Mouse (Mus musculus) heart, embryonic 11.5 days (tissue): ENCODE measurements at regions not wholly inside any gene's neighbourhood (a gene's known extent, or its start where the extent isn't known, plus 50 kb on each side); places are given as distances from the start of the nearest gene placed in this dataset.

ENCODE experiments used
- ATAC-seq: fragments of 200-750 bp; cut with Nextera tagmentation; replicated peaks from 2 replicates; pipeline ENCODE4 v1.8.0; 2017; ENCODE audit warnings: moderate library complexity; ENCODE audit not compliant: insufficient number of reproducible peaks, low FRiP score, low TSS enrichment
- H3K27ac ChIP-seq: fragments of 300-500 bp; sonication (generic); 2 replicates; pipeline ENCODE4 v1.5.1; 2014; ENCODE audit warnings: mild to moderate bottlenecking, low read depth, low read length
- H3K27me3 ChIP-seq: fragments of 300-500 bp; sonication (generic); 2 replicates; pipeline ENCODE4 v1.6.1; 2014; ENCODE audit warnings: mild to moderate bottlenecking, low read length, mixed read lengths; ENCODE audit not compliant: control insufficient read depth, insufficient read depth
- H3K36me3 ChIP-seq: fragments of 300-500 bp; sonication (generic); 2 replicates; pipeline ENCODE4 v1.6.1; 2014; ENCODE audit warnings: mild to moderate bottlenecking, low read length, moderate library complexity, mixed read lengths; ENCODE audit not compliant: control insufficient read depth, insufficient read depth
- H3K4me1 ChIP-seq: fragments of 300-500 bp; sonication (generic); 2 replicates; pipeline ENCODE4 v1.6.1; 2014; ENCODE audit warnings: low read length; ENCODE audit not compliant: control insufficient read depth, insufficient read depth
- H3K4me2 ChIP-seq: fragments of 300-500 bp; sonication (generic); 2 replicates; pipeline ENCODE4 v1.6.1; 2014; ENCODE audit warnings: mild to moderate bottlenecking, moderate library complexity
- H3K4me3 ChIP-seq: fragments of 300-500 bp; sonication (generic); 2 replicates; pipeline ENCODE4 v1.5.1; 2014; ENCODE audit warnings: low read depth, low read length
- H3K9ac ChIP-seq: fragments of 300-500 bp; sonication (generic); 2 replicates; pipeline ENCODE4 v1.6.1; 2014; ENCODE audit warnings: mild to moderate bottlenecking, low read depth, low read length, moderate library complexity
- H3K9me3 ChIP-seq: fragments of 300-500 bp; sonication (generic); replicated peaks from 2 replicates; pipeline ENCODE4 v1.6.1; 2016; ENCODE audit warnings: low read length; ENCODE audit not compliant: control insufficient read depth
- WGBS: fragments of 180-500 bp; shearing (Covaris S2); extraction: QIAGEN DNeasy Blood & Tissue Kit; methylation state at CpG from one replicate; pipeline ENCODE4 v1.1.7; 2014; ENCODE audit not compliant: insufficient replicate concordance; 5-methylcytosine and 5-hydroxymethylcytosine counted together

- ATAC-seq, result no peak
Observed at GRCm38 (mm10) chr1:137922769-137923168, 252.7 kb downstream of the Ptprc start.

DNA sequence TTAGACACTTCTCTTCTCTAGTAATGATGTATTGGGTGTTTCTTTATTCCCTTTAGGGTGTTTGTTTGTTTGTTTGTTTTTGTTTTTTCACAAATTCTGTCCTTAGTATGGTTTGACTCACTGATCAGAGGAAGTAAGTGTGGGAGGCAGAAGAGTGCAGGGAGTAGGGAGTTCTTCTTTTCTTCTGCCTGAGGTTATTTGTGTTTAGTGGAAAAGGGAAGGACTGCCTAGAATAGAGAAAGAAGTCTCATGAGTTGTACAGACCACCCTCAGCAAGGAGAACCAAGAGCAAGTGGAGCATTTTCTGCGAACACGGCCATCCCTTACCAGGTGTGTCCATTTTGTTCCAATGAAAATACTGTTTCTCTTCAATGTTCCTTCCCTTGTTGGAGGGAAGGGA, 253.9 kb downstream of the Ptprc start:
- ATAC-seq, result no peak

More at GRCm38 (mm10) chr1:137922769-137923168, 252.7 kb downstream of the Ptprc start:
- no peak overlapping the region for H3K4me3 ChIP-seq
- H3K4me1 ChIP-seq, result peaks cover 5% of the 10 kb centered on the region; the same call in 1 of the 2 replicates
- no peak overlapping the region for H3K4me2 ChIP-seq
- H3K9ac ChIP-seq, result no peak overlapping the region
- WGBS, result 84% methylated on average over 7 of the region's 7 CpGs
- no peak overlapping the region for H3K27ac ChIP-seq
- no peaks in the 10 kb centered on the region for H3K9me3 ChIP-seq
- no peaks in the 10 kb centered on the region for H3K27me3 ChIP-seq
- H3K36me3 ChIP-seq, result no peaks in the 10 kb centered on the region

GRCm38 (mm10) chr1:137919739-137920563, 255.6 kb downstream of the Ptprc start:
- Histone ChIP-seq H3K4me1 (no peaks in the 10 kb centered on the region), H3K27me3 (no peaks in the 10 kb centered on the region), H3K4me3 (no peak overlapping the region), H3K27ac (no peak overlapping the region), H3K36me3 (no peaks in the 10 kb centered on the region), H3K9ac (no peak overlapping the region), H3K4me2 (no peak overlapping the region), H3K9me3 (no peaks in the 10 kb centered on the region)
- no peak for ATAC-seq
- 73% methylated on average over 6 of the region's 6 CpGs for WGBS

More for the DNA sequence above, 253.9 kb downstream of the Ptprc start:
- H3K4me2 ChIP-seq, result no peak overlapping the region
- 94% methylated on average over 2 of the region's 2 CpGs for WGBS
- H3K4me1 ChIP-seq, result no peaks in the 10 kb centered on the region
- no peak overlapping the region for H3K27ac ChIP-seq
- no peaks in the 10 kb centered on the region for H3K9me3 ChIP-seq
- H3K4me3 ChIP-seq, result no peak overlapping the region
- no peak overlapping the region for H3K9ac ChIP-seq
- H3K36me3 ChIP-seq, result no peaks in the 10 kb centered on the region
- H3K27me3 ChIP-seq, result no peaks in the 10 kb centered on the region

- no peak overlapping the region for H3K4me3 ChIP-seq
- no peak overlapping the region for H3K9ac ChIP-seq
- H3K27ac ChIP-seq, result no peak overlapping the region
- ATAC-seq, result no peak
- 82% methylated on average over 1 of the region's 1 CpGs for WGBS
- no peaks in the 10 kb centered on the region for H3K36me3 ChIP-seq
- no peaks in the 10 kb centered on the region for H3K27me3 ChIP-seq
- no peak overlapping the region for H3K4me2 ChIP-seq
- H3K9me3 ChIP-seq, result no peaks in the 10 kb centered on the region
- H3K4me1 ChIP-seq, result no peaks in the 10 kb centered on the region
Observed at GRCm38 (mm10) chr1:137917449-137917848, 258.1 kb downstream of the Ptprc start.

DNA sequence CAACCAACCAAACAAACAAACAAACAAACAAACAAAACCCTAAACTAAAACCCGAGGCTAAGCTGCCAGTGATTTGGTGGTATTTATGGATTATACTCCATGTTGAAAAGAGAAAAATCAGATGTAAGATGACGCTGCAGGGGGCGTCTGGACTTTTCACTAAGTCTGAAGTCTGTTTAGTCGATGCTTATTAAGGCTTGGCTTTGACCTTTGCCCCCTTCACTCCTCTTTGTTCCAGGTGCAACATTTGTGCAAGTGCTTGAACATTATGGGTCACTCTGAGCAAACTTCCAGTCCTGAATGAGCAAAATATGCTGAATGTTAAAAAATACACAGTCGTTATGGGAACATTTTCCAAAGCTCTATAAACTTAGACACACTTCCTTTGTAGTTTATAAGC, 268.6 kb downstream of the Ptprc start:
- Histone ChIP-seq H3K9me3 (no peaks in the 10 kb centered on the region), H3K4me2 (no peak overlapping the region), H3K27ac (no peak overlapping the region), H3K4me1 (peaks cover 4% of the 10 kb centered on the region; the same call in 1 of the 2 replicates), H3K36me3 (no peaks in the 10 kb centered on the region), H3K4me3 (no peak overlapping the region), H3K9ac (no peak overlapping the region), H3K27me3 (no peaks in the 10 kb centered on the region)
- ATAC-seq, result no peak
- WGBS, result 63% methylated on average over 5 of the region's 5 CpGs

- 54% methylated on average over 3 of the region's 3 CpGs for WGBS
- H3K36me3 ChIP-seq, result no peaks in the 10 kb centered on the region
- H3K9me3 ChIP-seq, result no peaks in the 10 kb centered on the region
- no peak overlapping the region for H3K9ac ChIP-seq
- H3K4me3 ChIP-seq, result no peak overlapping the region
- H3K27ac ChIP-seq, result no peak overlapping the region
- H3K27me3 ChIP-seq, result no peaks in the 10 kb centered on the region
- peaks cover 4% of the 10 kb centered on the region; the same call in 1 of the 2 replicates for H3K4me1 ChIP-seq
- no peak overlapping the region for H3K4me2 ChIP-seq
- no peak for ATAC-seq
Observed at GRCm38 (mm10) chr1:137906477-137906876, 269.0 kb downstream of the Ptprc start.

- no peak for ATAC-seq
- H3K36me3 ChIP-seq, result no peaks in the 10 kb centered on the region
- H3K4me2 ChIP-seq, result no peak overlapping the region
- H3K4me1 ChIP-seq, result peaks cover 4% of the 10 kb centered on the region; the same call in 1 of the 2 replicates
- no peaks in the 10 kb centered on the region for H3K9me3 ChIP-seq
- H3K27ac ChIP-seq, result no peak overlapping the region
- no peak overlapping the region for H3K9ac ChIP-seq
- WGBS, result 67% methylated on average over 5 of the region's 5 CpGs
- H3K27me3 ChIP-seq, result no peaks in the 10 kb centered on the region
- H3K4me3 ChIP-seq, result no peak overlapping the region
Observed at GRCm38 (mm10) chr1:137905566-137905965, 269.9 kb downstream of the Ptprc start.

- 58% methylated on average over 4 of the region's 4 CpGs for WGBS
- Histone ChIP-seq H3K9me3 (no peaks in the 10 kb centered on the region), H3K27ac (no peak overlapping the region), H3K4me2 (no peak overlapping the region), H3K27me3 (no peaks in the 10 kb centered on the region), H3K4me1 (peaks cover 4% of the 10 kb centered on the region; the same call in 1 of the 2 replicates), H3K4me3 (no peak overlapping the region), H3K36me3 (no peaks in the 10 kb centered on the region), H3K9ac (no peak overlapping the region)
- no peak for ATAC-seq
Observed at GRCm38 (mm10) chr1:137903351-137903750, 272.2 kb downstream of the Ptprc start.

DNA sequence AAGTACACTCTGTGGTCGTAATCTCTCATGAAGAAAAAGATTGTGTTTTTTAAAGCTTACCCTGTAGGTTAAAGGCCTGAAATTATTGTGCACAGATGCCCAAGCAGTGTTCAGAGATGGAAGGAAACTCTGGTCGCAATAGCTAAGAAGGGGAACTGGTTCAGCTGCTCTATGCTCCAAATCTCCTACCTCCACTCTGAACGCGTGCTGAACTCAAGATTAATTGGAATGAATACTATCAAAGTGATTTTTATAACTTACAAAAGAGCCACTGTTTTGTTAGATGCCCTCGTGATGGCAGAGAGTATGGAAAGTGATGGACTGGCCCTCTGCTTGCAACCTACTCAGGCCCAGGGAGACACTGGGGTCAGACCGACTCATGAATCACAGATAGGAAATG, 272.6 kb downstream of the Ptprc start:
- H3K4me1 ChIP-seq, result peaks cover 4% of the 10 kb centered on the region; the same call in 1 of the 2 replicates
- H3K27ac ChIP-seq, result no peak overlapping the region
- H3K9ac ChIP-seq, result no peak overlapping the region
- no peak overlapping the region for H3K4me3 ChIP-seq
- H3K9me3 ChIP-seq, result no peaks in the 10 kb centered on the region
- ATAC-seq, result no peak
- no peaks in the 10 kb centered on the region for H3K27me3 ChIP-seq
- H3K4me2 ChIP-seq, result peak overlapping the region; percentile 22
- no peaks in the 10 kb centered on the region for H3K36me3 ChIP-seq
- 63% methylated on average over 6 of the region's 6 CpGs for WGBS
